Mouse (Mus musculus) midbrain, embryonic 10.5 days (tissue): ENCODE data around the gene Supt4a. TPM values are rescaled to one million over a fixed set of nuclear protein-coding genes. Genes with fewer than 3 reads are reported as not detected.

Experiments used
- DNase-seq: peaks from one replicate; pipeline ENCODE4 v3.0.0-alpha.2; 2017; ENCODE audit warnings: low spot score
- H3K27ac ChIP-seq: fragments of 300-500 bp; sonication (generic); replicated peaks from 2 replicates; pipeline ENCODE4 v1.5.1; 2016; ENCODE audit warnings: mild to moderate bottlenecking
- H3K27me3 ChIP-seq: fragments of 300-500 bp; sonication (generic); 2 replicates; pipeline ENCODE4 v1.6.1; 2016; ENCODE audit warnings: low read depth, mild to moderate bottlenecking; ENCODE audit not compliant: poor library complexity, severe bottlenecking
- H3K36me3 ChIP-seq: fragments of 300-500 bp; sonication (generic); 2 replicates; pipeline ENCODE4 v1.6.1; 2016; ENCODE audit warnings: mild to moderate bottlenecking, moderate library complexity
- H3K4me1 ChIP-seq: fragments of 300-500 bp; sonication (generic); 2 replicates; pipeline ENCODE4 v1.6.1; 2016
- H3K4me3 ChIP-seq: fragments of 300-500 bp; sonication (generic); 2 replicates; pipeline ENCODE4 v1.5.1; 2016; ENCODE audit warnings: mild to moderate bottlenecking, moderate library complexity
- H3K9me3 ChIP-seq: fragments of 300-500 bp; sonication (generic); replicated peaks from 2 replicates; pipeline ENCODE4 v1.6.1; 2016; ENCODE audit warnings: mild to moderate bottlenecking
- WGBS: fragments of 180-500 bp; shearing (Covaris S2); methylation state at CpG from one replicate; pipeline ENCODE4 v1.1.7; 2016; 5-methylcytosine and 5-hydroxymethylcytosine counted together
- polyA plus RNA-seq: library from polyadenylated mRNA; unstranded; fragments of >200 nt; fragmentation: Nextera tagmentation; extraction: Ambion mirVana; gene quantifications from 2 replicates; pipeline ENCODE4 v1.2.1, GENCODE M21; 2016

Gene Supt4a
- polyA plus RNA-seq, 1 experiment from 2014 or later = 171 TPM

- peak overlapping the region; percentile 55; the same call in 1 of the 2 replicates for H3K27ac ChIP-seq
- 12% methylated on average over 21 of the region's 21 CpGs for WGBS
- no peaks in the 10 kb centered on the region for H3K36me3 ChIP-seq
- H3K4me1 ChIP-seq = peaks cover 33% of the 10 kb centered on the region
- peak; percentile 52 for DNase-seq
- no peaks in the 10 kb centered on the region for H3K9me3 ChIP-seq
- peaks cover 44% of the 10 kb centered on the region for H3K27me3 ChIP-seq
- H3K4me3 ChIP-seq = peak overlapping the region; percentile 41
These were observed 27.7 kb upstream of the Supt4a start for GRCm38 (mm10) chr11:87709513-87710261.

- no peak for DNase-seq
- WGBS = 48% methylated on average over 7 of the region's 7 CpGs
- peak overlapping the region; percentile 41 for H3K4me3 ChIP-seq
These were observed 27.1 kb upstream of the Supt4a start for GRCm38 (mm10) chr11:87710262-87710615.

GRCm38 (mm10) chr11:87712188-87712587 is 25.2 kb upstream of the Supt4a start:
- Histone ChIP-seq H3K36me3 (no peaks in the 10 kb centered on the region), H3K27ac (no peak overlapping the region), H3K27me3 (peaks cover 44% of the 10 kb centered on the region), H3K9me3 (no peaks in the 10 kb centered on the region), H3K4me1 (peaks cover 28% of the 10 kb centered on the region), H3K4me3 (no peak overlapping the region)
- WGBS = 85% methylated on average over 4 of the region's 4 CpGs
- DNase-seq = no peak

More at GRCm38 (mm10) chr11:87710262-87710615, 27.1 kb upstream of the Supt4a start:
- Histone ChIP-seq H3K9me3 (no peaks in the 10 kb centered on the region), H3K36me3 (no peaks in the 10 kb centered on the region), H3K4me1 (peaks cover 30% of the 10 kb centered on the region), H3K27ac (peak overlapping the region; percentile 55; the same call in 1 of the 2 replicates), H3K27me3 (peaks cover 44% of the 10 kb centered on the region)

DNA sequence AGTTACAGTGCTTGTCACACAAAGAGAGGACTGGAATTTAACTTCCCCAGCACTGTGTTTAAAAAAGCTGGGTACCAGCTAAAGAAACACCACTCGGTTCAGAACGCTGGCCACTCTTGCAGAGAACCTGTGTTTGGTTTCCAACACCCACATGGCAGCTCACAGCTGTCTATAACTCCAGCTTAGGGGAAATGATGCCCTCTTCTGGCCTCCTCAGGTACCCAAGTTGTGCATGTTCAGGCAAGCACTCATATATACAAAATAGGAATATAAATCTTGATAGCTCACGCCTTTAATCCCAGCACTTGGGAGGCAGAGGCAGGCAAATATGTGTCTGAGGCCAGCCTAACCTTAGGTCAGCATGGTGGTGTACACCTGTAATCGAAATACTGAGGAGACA is 21.4 kb upstream of the Supt4a start:
- Histone ChIP-seq H3K27ac (no peak overlapping the region), H3K4me3 (no peak overlapping the region), H3K36me3 (no peaks in the 10 kb centered on the region), H3K27me3 (peaks cover 7% of the 10 kb centered on the region), H3K4me1 (peaks cover 7% of the 10 kb centered on the region), H3K9me3 (no peaks in the 10 kb centered on the region)
- WGBS = 89% methylated on average over 4 of the region's 4 CpGs
- DNase-seq = no peak

DNA sequence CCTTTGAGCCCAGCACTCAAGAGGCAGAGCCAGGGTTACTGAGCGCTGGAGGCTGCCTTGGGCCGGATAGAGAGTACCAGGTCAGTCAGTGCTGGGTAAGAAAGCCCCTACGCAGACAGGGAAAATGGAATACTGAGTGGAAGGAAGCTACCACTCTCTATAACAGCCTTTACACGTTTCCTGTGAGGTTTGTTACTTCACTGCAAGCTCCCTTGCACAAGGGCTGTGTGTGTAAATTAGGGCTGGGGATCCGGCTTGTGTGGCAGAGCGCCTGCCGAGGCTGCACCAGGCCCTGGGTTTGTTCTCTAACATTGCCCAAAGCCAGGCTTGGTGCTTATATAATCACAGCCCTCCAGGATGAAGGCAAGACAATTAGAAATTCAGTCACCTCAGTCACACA is 17.8 kb upstream of the Supt4a start:
- WGBS = 67% methylated on average over 7 of the region's 7 CpGs
- peaks cover 7% of the 10 kb centered on the region for H3K4me1 ChIP-seq
- no peaks in the 10 kb centered on the region for H3K27me3 ChIP-seq
- H3K36me3 ChIP-seq = no peaks in the 10 kb centered on the region
- H3K27ac ChIP-seq = peak overlapping the region; percentile 29
- no peak overlapping the region for H3K4me3 ChIP-seq
- H3K9me3 ChIP-seq = no peaks in the 10 kb centered on the region
- no peak for DNase-seq

DNA sequence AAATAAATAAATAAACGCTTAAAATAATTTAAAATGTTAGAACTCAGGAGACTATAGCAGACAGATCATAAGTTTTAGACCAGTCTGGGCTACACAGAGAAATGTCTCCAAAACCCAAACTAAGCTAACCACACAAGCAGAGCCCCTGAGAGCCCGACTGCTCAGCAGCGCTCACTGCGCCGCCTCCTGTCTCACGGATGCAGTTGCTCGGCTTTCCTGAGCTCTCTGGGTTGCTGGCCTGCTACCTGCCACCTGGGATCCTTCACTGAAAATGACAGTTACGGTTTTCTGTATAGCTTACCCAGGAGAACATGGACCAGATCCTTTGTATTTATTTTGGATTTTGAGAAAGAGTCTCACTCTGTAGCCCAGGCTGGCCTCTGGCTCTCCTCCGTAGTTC is 17.0 kb upstream of the Supt4a start:
- Histone ChIP-seq H3K4me1 (peaks cover 13% of the 10 kb centered on the region), H3K27me3 (no peaks in the 10 kb centered on the region), H3K4me3 (no peak overlapping the region), H3K36me3 (no peaks in the 10 kb centered on the region), H3K9me3 (no peaks in the 10 kb centered on the region), H3K27ac (no peak overlapping the region)
- DNase-seq = no peak
- 52% methylated on average over 9 of the region's 9 CpGs for WGBS

DNA sequence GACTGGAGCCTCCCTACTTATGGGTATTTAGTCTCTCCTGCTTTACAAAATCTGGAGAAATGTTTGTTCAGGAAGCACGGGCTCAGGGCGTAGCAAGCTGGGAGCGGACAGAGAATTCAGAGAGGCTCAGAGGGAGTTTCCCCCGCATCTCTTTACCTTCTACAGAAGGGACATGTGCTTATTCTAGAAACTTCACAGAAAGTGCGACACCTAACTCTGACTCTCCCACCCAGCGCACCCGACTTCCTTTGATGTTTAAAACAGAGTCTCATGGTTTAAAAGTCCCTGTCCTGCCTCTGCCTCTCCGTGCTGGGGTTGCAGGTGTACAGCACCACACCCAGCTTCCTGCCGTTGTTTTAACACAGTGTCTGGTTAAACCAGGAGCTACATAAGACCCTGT is 16.5 kb upstream of the Supt4a start:
- Histone ChIP-seq H3K4me3 (no peak overlapping the region), H3K27me3 (no peaks in the 10 kb centered on the region)
- WGBS = 78% methylated on average over 9 of the region's 9 CpGs

GRCm38 (mm10) chr11:87722168-87722567 is 15.2 kb upstream of the Supt4a start:
- Histone ChIP-seq H3K27ac (no peak overlapping the region), H3K4me3 (no peak overlapping the region), H3K36me3 (no peaks in the 10 kb centered on the region), H3K4me1 (peaks cover 31% of the 10 kb centered on the region), H3K27me3 (no peaks in the 10 kb centered on the region), H3K9me3 (no peaks in the 10 kb centered on the region)
- no peak for DNase-seq
- WGBS = 84% methylated on average over 3 of the region's 3 CpGs

More for the DNA sequence above, 16.5 kb upstream of the Supt4a start:
- Histone ChIP-seq H3K27ac (no peak overlapping the region), H3K36me3 (no peaks in the 10 kb centered on the region), H3K9me3 (no peaks in the 10 kb centered on the region), H3K4me1 (peaks cover 18% of the 10 kb centered on the region)
- no peak for DNase-seq

GRCm38 (mm10) chr11:87722891-87723290 is 14.5 kb upstream of the Supt4a start:
- 84% methylated on average over 4 of the region's 4 CpGs for WGBS
- Histone ChIP-seq H3K36me3 (no peaks in the 10 kb centered on the region), H3K9me3 (no peaks in the 10 kb centered on the region), H3K27me3 (no peaks in the 10 kb centered on the region), H3K27ac (no peak overlapping the region), H3K4me3 (no peak overlapping the region), H3K4me1 (peaks cover 32% of the 10 kb centered on the region)
- DNase-seq = no peak

DNA sequence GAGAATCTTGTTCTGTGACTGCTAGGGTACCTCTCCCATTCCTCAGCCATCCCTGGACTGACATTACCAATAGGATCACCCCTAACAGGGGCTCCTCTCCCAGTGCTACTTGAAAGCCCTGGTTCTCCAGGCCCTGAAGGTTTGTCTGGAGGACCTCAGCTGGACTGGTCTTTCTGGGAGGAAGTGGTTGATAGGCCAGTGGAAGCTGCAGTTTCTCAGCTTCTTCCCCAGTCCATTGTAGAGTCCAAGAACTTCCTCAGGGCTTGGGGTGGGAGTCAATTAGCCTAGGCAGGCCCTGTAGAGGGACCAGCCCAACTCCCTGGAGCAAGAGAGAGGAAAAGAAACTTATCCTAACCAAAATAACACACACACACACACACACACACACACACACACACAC is 11.8 kb upstream of the Supt4a start:
- Histone ChIP-seq H3K27ac (peak overlapping the region; percentile 83), H3K36me3 (no peaks in the 10 kb centered on the region), H3K4me1 (peaks cover 25% of the 10 kb centered on the region), H3K27me3 (no peaks in the 10 kb centered on the region), H3K9me3 (no peaks in the 10 kb centered on the region), H3K4me3 (peak overlapping the region; percentile 14; the same call in 1 of the 2 replicates)
- no peak for DNase-seq

DNA sequence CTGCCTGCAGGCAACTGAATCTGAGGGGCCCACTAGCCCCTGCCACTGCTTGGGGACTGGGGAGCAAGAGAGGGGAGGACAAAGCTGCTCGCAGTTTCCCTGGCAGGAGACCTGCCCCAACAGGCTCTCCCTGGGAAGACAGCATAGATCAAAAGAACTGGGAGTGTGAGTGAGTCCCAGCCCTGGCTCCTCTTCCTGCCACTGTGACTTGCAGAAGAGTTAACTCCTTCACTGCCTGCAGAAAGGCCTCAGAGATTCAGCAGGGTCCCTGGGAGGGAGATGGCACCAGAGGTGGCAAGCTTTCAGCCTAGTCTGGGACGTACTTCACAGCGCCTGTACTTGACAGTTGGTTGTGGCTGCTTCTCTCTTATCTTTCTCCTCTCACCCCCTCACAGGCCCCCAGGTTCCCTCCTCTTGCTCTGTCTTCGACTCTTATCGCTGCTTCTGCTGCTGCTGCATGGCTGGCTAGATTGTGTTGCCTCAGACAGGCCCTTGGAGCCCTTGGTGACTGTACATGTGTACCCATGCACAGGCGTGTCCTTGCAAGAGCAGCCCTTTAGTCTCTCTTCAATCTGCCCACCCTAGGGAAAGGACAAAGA is 11.3 kb upstream of the Supt4a start:
- Histone ChIP-seq H3K4me1 (peaks cover 25% of the 10 kb centered on the region), H3K4me3 (peak overlapping the region; percentile 14; the same call in 1 of the 2 replicates), H3K36me3 (no peaks in the 10 kb centered on the region), H3K9me3 (no peaks in the 10 kb centered on the region), H3K27ac (peak overlapping the region; percentile 83), H3K27me3 (no peaks in the 10 kb centered on the region)
- peak; percentile 39 for DNase-seq
- 33% methylated on average over 6 of the region's 6 CpGs for WGBS

DNA sequence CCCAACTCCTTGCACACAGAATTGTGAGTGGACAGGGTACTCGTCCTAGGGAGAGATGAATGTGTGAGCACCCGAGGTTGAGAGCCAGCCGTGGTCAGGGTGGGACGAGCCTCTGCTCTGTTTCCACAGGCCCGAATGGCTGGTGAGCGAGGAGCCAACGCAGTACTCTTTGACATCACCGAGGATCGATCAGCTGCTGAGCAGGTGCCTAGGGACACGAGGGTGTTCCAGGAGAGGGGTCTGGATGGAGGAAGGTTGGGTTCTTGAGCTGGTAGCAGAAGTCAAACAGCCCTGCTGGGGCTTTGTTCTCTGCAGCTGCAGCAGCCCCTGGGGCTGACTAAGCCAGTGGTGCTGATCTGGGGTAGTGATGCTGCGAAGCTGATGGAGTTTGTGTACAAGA is 10.3 kb upstream of the Supt4a start:
- Histone ChIP-seq H3K4me1 (peaks cover 29% of the 10 kb centered on the region), H3K27me3 (no peaks in the 10 kb centered on the region), H3K36me3 (no peaks in the 10 kb centered on the region), H3K4me3 (no peak overlapping the region), H3K27ac (peak overlapping the region; percentile 83), H3K9me3 (no peaks in the 10 kb centered on the region)
- DNase-seq = no peak
- WGBS = 64% methylated on average over 11 of the region's 11 CpGs

DNA sequence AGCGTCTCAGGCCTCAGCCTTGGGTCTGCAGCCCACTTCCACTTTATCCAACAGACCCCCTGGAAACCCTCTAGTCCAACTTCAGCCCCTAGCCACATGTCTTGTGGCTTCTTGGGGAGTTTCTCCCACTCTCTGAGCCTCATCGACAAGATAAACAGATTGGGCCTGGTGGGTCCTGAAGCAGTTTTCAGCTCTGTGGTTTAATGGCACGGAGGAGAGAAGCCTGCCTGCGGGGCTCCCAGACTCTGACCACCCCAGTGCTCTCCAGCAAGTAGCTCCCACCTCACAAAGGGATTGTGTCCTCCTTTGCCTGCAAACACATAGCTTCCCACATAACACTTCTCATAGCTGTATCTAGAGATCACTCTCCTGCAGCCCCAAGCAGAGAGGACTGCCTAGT is 9.9 kb upstream of the Supt4a start:
- WGBS = 60% methylated on average over 4 of the region's 4 CpGs
- no peak overlapping the region for H3K4me3 ChIP-seq
- no peaks in the 10 kb centered on the region for H3K9me3 ChIP-seq
- no peaks in the 10 kb centered on the region for H3K36me3 ChIP-seq
- H3K27ac ChIP-seq = peak overlapping the region; percentile 83; the same call in 1 of the 2 replicates
- H3K4me1 ChIP-seq = peaks cover 29% of the 10 kb centered on the region
- no peak for DNase-seq
- no peaks in the 10 kb centered on the region for H3K27me3 ChIP-seq
